Mouse (Mus musculus): Measurements from ENCODE around the gene Synj1. TPM values are rescaled to one million over a fixed set of nuclear protein-coding genes. Genes with fewer than 3 reads are reported as not detected.
A peak's percentile ranks its signal among the peaks of the same experiment; 100 is the strongest.

The Synj1 gene
- polyA plus RNA-seq, 1 experiment from 2014 or later: 15.6 TPM

GRCm38 (mm10) chr16:90999827-91000226, 11.3 kb downstream of the Synj1 start:
- WGBS: 68% methylated on average over 4 of the region's 4 CpGs
- DNase-seq (ENCODE audit: low spot score) (peak; percentile 74), ATAC-seq (ENCODE audit: low read depth) (no peak; the same call in 1 of the 2 replicates)

GRCm38 (mm10) chr16:90997822-90998221, 13.3 kb downstream of the Synj1 start:
- WGBS: 86% methylated on average over 3 of the region's 3 CpGs
- H3K27me3 ChIP-seq (replicated peaks; ENCODE audit: control insufficient read depth, insufficient read depth, low read length): no peaks in the 10 kb centered on the region
- no peak overlapping the region for H3K4me3 ChIP-seq (ENCODE audit: low read depth, low read length)
- DNase-seq (ENCODE audit: low spot score): no peak
- peaks cover 12% of the 10 kb centered on the region; the same call in 1 of the 2 replicates for H3K4me1 ChIP-seq (ENCODE audit: control insufficient read depth, insufficient read depth, low read length)
- H3K4me2 ChIP-seq (ENCODE audit: low read depth, low read length): no peak overlapping the region
- no peaks in the 10 kb centered on the region for H3K9me3 ChIP-seq (ENCODE audit: control insufficient read depth, low read length)
- peaks cover 5% of the 10 kb centered on the region; the same call in 1 of the 2 replicates for H3K36me3 ChIP-seq (ENCODE audit: control insufficient read depth, insufficient read depth, low read length)
- H3K9ac ChIP-seq (ENCODE audit: low read depth, low read length): no peak overlapping the region
- no peak overlapping the region for H3K27ac ChIP-seq (replicated peaks; ENCODE audit: low read depth, low read length)
- no peak for ATAC-seq (ENCODE audit: low read depth)

More at GRCm38 (mm10) chr16:90999827-91000226, 11.3 kb downstream of the Synj1 start:
- Histone ChIP-seq H3K4me1 (ENCODE audit: control insufficient read depth, insufficient read depth, low read length) (peaks cover 11% of the 10 kb centered on the region; the same call in 1 of the 2 replicates), H3K27ac (replicated peaks; ENCODE audit: low read depth, low read length) (no peak overlapping the region), H3K27me3 (replicated peaks; ENCODE audit: control insufficient read depth, insufficient read depth, low read length) (no peaks in the 10 kb centered on the region), H3K9ac (ENCODE audit: low read depth, low read length) (no peak overlapping the region), H3K36me3 (ENCODE audit: control insufficient read depth, insufficient read depth, low read length) (no peaks in the 10 kb centered on the region), H3K4me3 (ENCODE audit: low read depth, low read length) (no peak overlapping the region), H3K9me3 (ENCODE audit: control insufficient read depth, low read length) (no peaks in the 10 kb centered on the region), H3K4me2 (ENCODE audit: low read depth, low read length) (no peak overlapping the region)

GRCm38 (mm10) chr16:90996327-90997243, 14.5 kb downstream of the Synj1 start:
- no peak for DNase-seq (ENCODE audit: low spot score)
- Histone ChIP-seq H3K36me3 (ENCODE audit: control insufficient read depth, insufficient read depth, low read length) (peaks cover 7% of the 10 kb centered on the region; the same call in 1 of the 2 replicates), H3K27me3 (replicated peaks; ENCODE audit: control insufficient read depth, insufficient read depth, low read length) (no peaks in the 10 kb centered on the region), H3K9me3 (ENCODE audit: control insufficient read depth, low read length) (no peaks in the 10 kb centered on the region), H3K4me1 (ENCODE audit: control insufficient read depth, insufficient read depth, low read length) (peaks cover 12% of the 10 kb centered on the region; the same call in 1 of the 2 replicates), H3K27ac (replicated peaks; ENCODE audit: low read depth, low read length) (no peak overlapping the region), H3K4me3 (ENCODE audit: low read depth, low read length) (no peak overlapping the region), H3K9ac (ENCODE audit: low read depth, low read length) (no peak overlapping the region), H3K4me2 (ENCODE audit: low read depth, low read length) (no peak overlapping the region)
- no peak for ATAC-seq (ENCODE audit: low read depth)
- WGBS: 85% methylated on average over 7 of the region's 7 CpGs

- ATAC-seq (ENCODE audit: low read depth) (no peak), DNase-seq (ENCODE audit: low spot score) (no peak)
- peaks cover 12% of the 10 kb centered on the region; the same call in 1 of the 2 replicates for H3K4me1 ChIP-seq (ENCODE audit: control insufficient read depth, insufficient read depth, low read length)
- no peak overlapping the region for H3K9ac ChIP-seq (ENCODE audit: low read depth, low read length)
- H3K4me2 ChIP-seq (ENCODE audit: low read depth, low read length): no peak overlapping the region
- no peaks in the 10 kb centered on the region for H3K9me3 ChIP-seq (ENCODE audit: control insufficient read depth, low read length)
- no peaks in the 10 kb centered on the region for H3K27me3 ChIP-seq (replicated peaks; ENCODE audit: control insufficient read depth, insufficient read depth, low read length)
- H3K36me3 ChIP-seq (ENCODE audit: control insufficient read depth, insufficient read depth, low read length): peaks cover 11% of the 10 kb centered on the region; the same call in 1 of the 2 replicates
- no peak overlapping the region for H3K27ac ChIP-seq (replicated peaks; ENCODE audit: low read depth, low read length)
- 60% methylated on average over 5 of the region's 5 CpGs for WGBS
- H3K4me3 ChIP-seq (ENCODE audit: low read depth, low read length): no peak overlapping the region
These were observed 15.6 kb downstream of the Synj1 start for GRCm38 (mm10) chr16:90995498-90995897.

- no peaks in the 10 kb centered on the region for H3K9me3 ChIP-seq (ENCODE audit: control insufficient read depth, low read length)
- H3K27ac ChIP-seq (replicated peaks; ENCODE audit: low read depth, low read length): no peak overlapping the region
- 64% methylated on average over 4 of the region's 4 CpGs for WGBS
- H3K4me3 ChIP-seq (ENCODE audit: low read depth, low read length): no peak overlapping the region
- DNase-seq (ENCODE audit: low spot score) (peak; percentile 51), ATAC-seq (ENCODE audit: low read depth) (no peak)
- no peak overlapping the region for H3K4me2 ChIP-seq (ENCODE audit: low read depth, low read length)
- no peak overlapping the region for H3K9ac ChIP-seq (ENCODE audit: low read depth, low read length)
- H3K36me3 ChIP-seq (ENCODE audit: control insufficient read depth, insufficient read depth, low read length): peaks cover 11% of the 10 kb centered on the region; the same call in 1 of the 2 replicates
- peaks cover 12% of the 10 kb centered on the region; the same call in 1 of the 2 replicates for H3K4me1 ChIP-seq (ENCODE audit: control insufficient read depth, insufficient read depth, low read length)
- no peaks in the 10 kb centered on the region for H3K27me3 ChIP-seq (replicated peaks; ENCODE audit: control insufficient read depth, insufficient read depth, low read length)
These were observed 16.1 kb downstream of the Synj1 start for GRCm38 (mm10) chr16:90995023-90995422.

GRCm38 (mm10) chr16:90989162-90989561, 21.9 kb downstream of the Synj1 start:
- Histone ChIP-seq H3K4me3 (ENCODE audit: low read depth, low read length) (no peak overlapping the region), H3K4me2 (ENCODE audit: low read depth, low read length) (no peak overlapping the region), H3K36me3 (ENCODE audit: control insufficient read depth, insufficient read depth, low read length) (peaks cover 17% of the 10 kb centered on the region; the same call in 1 of the 2 replicates), H3K9ac (ENCODE audit: low read depth, low read length) (no peak overlapping the region), H3K4me1 (ENCODE audit: control insufficient read depth, insufficient read depth, low read length) (no peaks in the 10 kb centered on the region), H3K27ac (replicated peaks; ENCODE audit: low read depth, low read length) (no peak overlapping the region), H3K27me3 (replicated peaks; ENCODE audit: control insufficient read depth, insufficient read depth, low read length) (no peaks in the 10 kb centered on the region), H3K9me3 (ENCODE audit: control insufficient read depth, low read length) (no peaks in the 10 kb centered on the region)
- ATAC-seq (ENCODE audit: low read depth) (no peak), DNase-seq (ENCODE audit: low spot score) (no peak)
- WGBS: 95% methylated on average over 8 of the region's 8 CpGs

- no peak overlapping the region for H3K4me3 ChIP-seq (ENCODE audit: low read depth, low read length)
- WGBS: 94% methylated on average over 3 of the region's 3 CpGs
These were observed 22.4 kb downstream of the Synj1 start for GRCm38 (mm10) chr16:90988665-90989064.

GRCm38 (mm10) chr16:90988039-90988438, 23.1 kb downstream of the Synj1 start:
- Histone ChIP-seq H3K4me2 (ENCODE audit: low read depth, low read length) (no peak overlapping the region), H3K27me3 (replicated peaks; ENCODE audit: control insufficient read depth, insufficient read depth, low read length) (no peaks in the 10 kb centered on the region), H3K4me3 (ENCODE audit: low read depth, low read length) (no peak overlapping the region), H3K9ac (ENCODE audit: low read depth, low read length) (no peak overlapping the region), H3K9me3 (ENCODE audit: control insufficient read depth, low read length) (no peaks in the 10 kb centered on the region), H3K4me1 (ENCODE audit: control insufficient read depth, insufficient read depth, low read length) (no peaks in the 10 kb centered on the region), H3K36me3 (ENCODE audit: control insufficient read depth, insufficient read depth, low read length) (peaks cover 14% of the 10 kb centered on the region; the same call in 1 of the 2 replicates), H3K27ac (replicated peaks; ENCODE audit: low read depth, low read length) (no peak overlapping the region)
- ATAC-seq (ENCODE audit: low read depth): no peak
- 93% methylated on average over 8 of the region's 8 CpGs for WGBS
- DNase-seq (ENCODE audit: low spot score): no peak

More at GRCm38 (mm10) chr16:90988665-90989064, 22.4 kb downstream of the Synj1 start:
- no peaks in the 10 kb centered on the region for H3K4me1 ChIP-seq (ENCODE audit: control insufficient read depth, insufficient read depth, low read length)
- no peak for DNase-seq (ENCODE audit: low spot score)
- H3K4me2 ChIP-seq (ENCODE audit: low read depth, low read length): no peak overlapping the region
- no peak overlapping the region for H3K9ac ChIP-seq (ENCODE audit: low read depth, low read length)
- no peak overlapping the region for H3K27ac ChIP-seq (replicated peaks; ENCODE audit: low read depth, low read length)
- no peaks in the 10 kb centered on the region for H3K9me3 ChIP-seq (ENCODE audit: control insufficient read depth, low read length)
- peaks cover 17% of the 10 kb centered on the region; the same call in 1 of the 2 replicates for H3K36me3 ChIP-seq (ENCODE audit: control insufficient read depth, insufficient read depth, low read length)
- no peaks in the 10 kb centered on the region for H3K27me3 ChIP-seq (replicated peaks; ENCODE audit: control insufficient read depth, insufficient read depth, low read length)
- ATAC-seq (ENCODE audit: low read depth): no peak
